Mouse (Mus musculus) liver, embryonic 14.5 days (tissue): ENCODE data around the gene Stam2.

Experiments used
- CTCF ChIP-seq: IDR thresholded peaks from 2 replicates; pipeline ENCODE4 v1.5.1; 2016; ENCODE audit warnings: antibody characterized with exemption, low read depth, control low read depth
- EP300 ChIP-seq: IDR thresholded peaks from 2 replicates; pipeline ENCODE4 v1.6.1; 2016; ENCODE audit warnings: antibody characterized with exemption, low read depth

DNA sequence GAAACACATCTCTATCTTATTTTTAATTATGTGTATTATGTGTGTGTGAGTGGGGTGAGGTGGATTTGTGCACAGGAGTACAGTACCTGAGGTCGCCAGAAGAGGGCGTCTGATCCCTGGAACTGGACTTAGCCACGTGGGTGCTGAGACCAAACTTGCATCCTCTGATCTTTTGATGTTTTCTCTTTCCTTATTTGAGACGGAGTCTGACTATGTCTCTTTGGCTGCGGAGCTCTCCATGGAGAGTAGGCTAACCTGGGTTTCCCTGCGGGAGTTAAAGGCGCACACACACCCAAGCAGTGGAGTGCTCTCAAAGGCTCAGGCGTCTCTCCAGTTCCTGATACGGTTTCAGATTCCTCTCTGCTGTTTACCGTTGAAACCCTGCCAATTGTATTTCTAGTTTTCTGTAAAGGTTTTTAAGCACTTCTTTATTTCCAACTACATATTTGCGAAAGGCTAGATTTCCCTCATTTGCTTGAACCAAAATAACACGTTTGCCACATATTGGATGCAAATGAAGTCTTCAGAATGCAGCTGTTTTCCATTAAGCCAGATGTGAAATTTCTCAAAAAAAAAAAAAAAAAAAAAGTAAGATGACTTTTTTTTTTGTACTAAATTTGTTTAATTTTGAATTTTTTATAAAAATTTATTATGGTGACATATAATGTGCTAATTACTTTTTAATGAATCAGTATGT is 21.1 kb upstream of the Stam2 start:
- peak; percentile 83 for TF ChIP-seq CTCF
- TF ChIP-seq EP300 = no peak
